Mouse (Mus musculus) intestine, embryonic 14.5 days (tissue): Measurements from ENCODE around the gene Map2k5. TPM values are rescaled to one million over a fixed set of nuclear protein-coding genes. Genes with fewer than 3 reads are reported as not detected.

ENCODE experiments used
- ATAC-seq: fragments of 200-750 bp; cut with Nextera tagmentation; replicated peaks from 2 replicates; pipeline ENCODE4 v1.8.0; 2017; ENCODE audit warnings: low read depth, moderate number of reproducible peaks, moderate TSS enrichment, moderate library complexity; ENCODE audit not compliant: low FRiP score, low TSS enrichment
- DNase-seq: peaks from one replicate; pipeline ENCODE4 v3.0.0-alpha.2; 2018; ENCODE audit warnings: low spot score
- H3K27ac ChIP-seq: fragments of 300-500 bp; sonication (generic); 2 replicates; pipeline ENCODE4 v1.5.1; 2014; ENCODE audit warnings: low read depth, mild to moderate bottlenecking, control low read depth
- H3K27me3 ChIP-seq: fragments of 300-500 bp; sonication (generic); replicated peaks from 2 replicates; pipeline ENCODE4 v1.6.1; 2014; ENCODE audit warnings: low read length, control low read depth; ENCODE audit not compliant: control insufficient read depth, insufficient read depth
- H3K36me3 ChIP-seq: fragments of 300-500 bp; sonication (generic); 2 replicates; pipeline ENCODE4 v1.6.1; 2014; ENCODE audit warnings: low read length, control low read depth; ENCODE audit not compliant: control insufficient read depth, insufficient read depth
- H3K4me1 ChIP-seq: fragments of 300-500 bp; sonication (generic); replicated peaks from 2 replicates; pipeline ENCODE4 v1.6.1; 2014; ENCODE audit warnings: low read length, control low read depth, mixed read lengths; ENCODE audit not compliant: control insufficient read depth, insufficient read depth
- H3K4me2 ChIP-seq: fragments of 300-500 bp; sonication (generic); 2 replicates; pipeline ENCODE4 v1.6.1; 2014; ENCODE audit warnings: low read length
- H3K4me3 ChIP-seq: fragments of 300-500 bp; sonication (generic); 2 replicates; pipeline ENCODE4 v1.5.1; 2014; ENCODE audit warnings: low read depth, low read length, control low read depth, mixed read lengths
- H3K9ac ChIP-seq: fragments of 300-500 bp; sonication (generic); 2 replicates; pipeline ENCODE4 v1.6.1; 2014; ENCODE audit warnings: mild to moderate bottlenecking, low read length
- H3K9me3 ChIP-seq: fragments of 300-500 bp; sonication (generic); 2 replicates; pipeline ENCODE4 v1.6.1; 2016; ENCODE audit warnings: low read length, control low read depth; ENCODE audit not compliant: control insufficient read depth
- WGBS: fragments of 180-500 bp; shearing (Covaris S2); extraction: QIAGEN DNeasy Blood & Tissue Kit; methylation state at CpG from one replicate; pipeline ENCODE4 v1.1.7; 2014; 5-methylcytosine and 5-hydroxymethylcytosine counted together
- polyA plus RNA-seq: library from polyadenylated mRNA; unstranded; fragments of >200 nt; fragmentation: Nextera tagmentation; extraction: Ambion mirVana; gene quantifications from 2 replicates; pipeline ENCODE4 v1.2.1, GENCODE M21; 2014

Gene Map2k5
- polyA plus RNA-seq, 1 experiment from 2014 or later = 31.2 TPM

- Histone ChIP-seq H3K4me1 (no peaks in the 10 kb centered on the region), H3K4me3 (no peak overlapping the region), H3K27me3 (no peaks in the 10 kb centered on the region), H3K36me3 (0 out of 2 replicates have a peak, but pooled peaks cover 2% of the 10 kb centered on the region), H3K4me2 (no peak overlapping the region), H3K9ac (no peak overlapping the region), H3K27ac (no peak overlapping the region), H3K9me3 (no peaks in the 10 kb centered on the region)
- ATAC-seq (peak; percentile 55; the same call in 1 of the 2 replicates), DNase-seq (no peak)
- 69% methylated on average over 8 of the region's 8 CpGs for WGBS
Measured at GRCm38 (mm10) chr9:63163756-63164155, 213.9 kb downstream of the Map2k5 start.

GRCm38 (mm10) chr9:63151949-63152348, 225.8 kb downstream of the Map2k5 start:
- Histone ChIP-seq H3K27me3 (peaks cover 76% of the 10 kb centered on the region), H3K4me1 (peaks cover 5% of the 10 kb centered on the region; the same call in 1 of the 2 replicates), H3K4me2 (no peak overlapping the region), H3K9me3 (0 out of 2 replicates have a peak, but pooled peaks cover 2% of the 10 kb centered on the region), H3K36me3 (no peaks in the 10 kb centered on the region), H3K4me3 (no peak overlapping the region), H3K9ac (no peak overlapping the region), H3K27ac (no peak overlapping the region)
- no peak; the same call in 1 of the 2 replicates for ATAC-seq
- no peak for DNase-seq
- WGBS = 26% methylated on average over 14 of the region's 14 CpGs

- 0 out of 2 replicates have a peak, but pooled peaks cover 2% of the 10 kb centered on the region for H3K9me3 ChIP-seq
- WGBS = 2% methylated on average over 20 of the region's 20 CpGs
- peaks cover 12% of the 10 kb centered on the region; the same call in 1 of the 2 replicates for H3K4me1 ChIP-seq
- DNase-seq (peak; percentile 96), ATAC-seq (no peak; the same call in 1 of the 2 replicates)
- no peak overlapping the region for H3K27ac ChIP-seq
- peaks cover 83% of the 10 kb centered on the region for H3K27me3 ChIP-seq
- no peaks in the 10 kb centered on the region for H3K36me3 ChIP-seq
- H3K4me2 ChIP-seq = no peak overlapping the region
- no peak overlapping the region for H3K9ac ChIP-seq
- no peak overlapping the region for H3K4me3 ChIP-seq
Measured at GRCm38 (mm10) chr9:63151072-63151870, 226.4 kb downstream of the Map2k5 start.

- peaks cover 93% of the 10 kb centered on the region for H3K27me3 ChIP-seq
- H3K36me3 ChIP-seq = no peaks in the 10 kb centered on the region
- ATAC-seq (no peak), DNase-seq (no peak)
- H3K4me2 ChIP-seq = no peak overlapping the region
- no peak overlapping the region for H3K9ac ChIP-seq
- peaks cover 18% of the 10 kb centered on the region; the same call in 1 of the 2 replicates for H3K4me1 ChIP-seq
- 2% methylated on average over 27 of the region's 27 CpGs for WGBS
- H3K4me3 ChIP-seq = peak overlapping the region; percentile 2; the same call in 1 of the 2 replicates
- 0 out of 2 replicates have a peak, but pooled peaks cover 2% of the 10 kb centered on the region for H3K9me3 ChIP-seq
- no peak overlapping the region for H3K27ac ChIP-seq
Measured at GRCm38 (mm10) chr9:63150086-63150800, 227.5 kb downstream of the Map2k5 start.

DNA sequence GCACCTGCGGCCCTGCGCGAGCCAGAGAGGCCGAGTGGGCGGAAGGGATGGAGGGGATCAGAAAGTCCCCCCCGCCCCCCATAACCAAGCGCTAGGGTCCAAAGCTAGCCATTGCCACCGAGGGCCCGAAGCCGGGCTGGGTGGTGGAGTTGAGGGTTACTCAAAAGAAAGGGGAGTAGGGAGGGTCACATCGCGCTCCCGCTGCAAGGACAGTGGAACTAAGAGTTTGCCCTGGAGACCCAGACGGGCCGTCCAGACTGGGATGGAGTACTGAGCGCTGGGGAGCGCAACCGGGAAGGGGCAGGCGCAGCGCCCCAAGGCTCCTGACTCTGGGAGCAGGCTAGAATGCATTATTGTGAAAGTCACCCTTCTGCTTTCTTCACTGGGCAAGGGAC, 228.3 kb downstream of the Map2k5 start:
- peak; percentile 61 for DNase-seq
- Histone ChIP-seq H3K4me1 (peaks cover 25% of the 10 kb centered on the region; the same call in 1 of the 2 replicates), H3K27ac (no peak overlapping the region), H3K36me3 (no peaks in the 10 kb centered on the region), H3K4me2 (peak overlapping the region; percentile 67), H3K27me3 (peaks cover 95% of the 10 kb centered on the region), H3K9ac (no peak overlapping the region), H3K4me3 (peak overlapping the region; percentile 35), H3K9me3 (0 out of 2 replicates have a peak, but pooled peaks cover 2% of the 10 kb centered on the region)
- WGBS = under 1% methylated on average over 20 of the region's 20 CpGs
- no peak for ATAC-seq

GRCm38 (mm10) chr9:63148410-63149371, 229.0 kb downstream of the Map2k5 start, which contains the start of gene Skor1:
Gene Skor1, minus strand, starts transcription at chr9:63148961.
- 1% methylated on average over 83 of the region's 108 CpGs for WGBS
- Histone ChIP-seq H3K4me1 (peaks cover 25% of the 10 kb centered on the region; the same call in 1 of the 2 replicates), H3K27ac (no peak within 1 kb of the TSS), H3K9me3 (0 out of 2 replicates have a peak, but pooled peaks cover 2% of the 10 kb centered on the region), H3K4me3 (peak within 1 kb of the TSS; percentile 35), H3K9ac (no peak within 1 kb of the TSS), H3K27me3 (peaks cover 100% of the 10 kb centered on the region), H3K36me3 (no peaks in the 10 kb centered on the region), H3K4me2 (peak within 1 kb of the TSS; percentile 67)
- DNase-seq (peak; percentile 69), ATAC-seq (no peak)

DNA sequence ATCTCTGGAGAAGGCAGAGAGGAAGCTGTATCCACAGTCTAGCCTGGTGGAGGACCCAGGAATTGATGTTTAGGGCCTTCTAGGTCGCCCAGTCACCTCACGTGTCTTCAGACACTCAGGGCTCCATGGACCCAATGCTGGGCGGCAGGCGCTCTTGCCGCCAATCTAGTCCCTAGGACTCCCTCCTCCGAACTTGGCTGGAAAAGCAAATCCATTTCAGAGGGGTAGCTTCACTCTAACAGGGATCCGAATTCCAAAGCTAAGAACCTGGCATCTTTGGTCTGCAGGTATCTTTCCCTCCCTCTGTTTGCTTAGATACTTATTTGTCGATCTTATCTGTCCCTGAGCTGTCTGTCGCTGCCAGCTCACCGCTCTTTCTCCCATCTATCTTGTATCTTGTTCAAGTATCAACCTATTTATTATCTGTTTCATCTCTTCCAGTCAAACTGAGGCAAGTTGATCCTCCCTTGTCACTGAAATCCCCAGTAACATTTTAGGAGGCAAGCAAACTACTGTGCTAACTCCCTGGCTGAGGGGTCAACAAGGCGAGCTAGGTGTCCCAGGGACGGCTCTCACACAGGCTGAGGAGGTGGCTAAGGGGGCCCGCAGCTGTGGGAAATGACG, 229.8 kb downstream of the Map2k5 start:
- H3K4me2 ChIP-seq = no peak overlapping the region
- H3K27me3 ChIP-seq = peaks cover 100% of the 10 kb centered on the region
- H3K4me1 ChIP-seq = peaks cover 25% of the 10 kb centered on the region; the same call in 1 of the 2 replicates
- WGBS = 2% methylated on average over 14 of the region's 14 CpGs
- no peaks in the 10 kb centered on the region for H3K36me3 ChIP-seq
- H3K27ac ChIP-seq = no peak overlapping the region
- no peak overlapping the region for H3K9ac ChIP-seq
- H3K4me3 ChIP-seq = no peak overlapping the region
- H3K9me3 ChIP-seq = no peaks in the 10 kb centered on the region
- ATAC-seq = no peak
- peak; percentile 60 for DNase-seq
